Mouse (Mus musculus) kidney, adult 18-20 months (tissue): Measurements from ENCODE around the gene Zfp473.
"Not testable (repeated sequence)": the region's sequence is repeated elsewhere in the genome, so short reads cannot be mapped to it uniquely, and the experiment has no call there.

Experiments
- DNase-seq: peaks from one replicate; pipeline ENCODE4 v3.0.0; 2021

Gene Zfp473

DNA sequence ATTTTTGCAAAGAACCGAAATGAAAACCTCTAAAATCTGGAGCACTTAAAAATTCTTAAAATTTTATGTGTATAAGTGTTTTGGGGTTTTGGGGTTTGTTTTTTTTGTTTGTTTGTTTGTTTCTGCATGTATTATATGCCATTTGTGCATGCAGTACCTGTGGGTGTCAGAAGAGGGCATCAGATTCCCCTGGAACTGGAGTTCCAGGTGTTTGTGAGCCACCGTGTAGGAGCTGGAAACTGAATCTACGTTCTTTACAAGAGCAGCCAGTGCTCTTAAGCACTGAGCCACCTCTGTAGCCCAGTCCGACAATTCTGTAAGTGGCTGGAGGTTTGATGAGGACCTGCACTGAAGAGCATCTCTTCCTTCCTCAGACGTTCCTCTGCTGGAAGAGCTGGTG is 41.0 kb downstream of the Zfp473 start:
- DNase-seq = no peak

DNA sequence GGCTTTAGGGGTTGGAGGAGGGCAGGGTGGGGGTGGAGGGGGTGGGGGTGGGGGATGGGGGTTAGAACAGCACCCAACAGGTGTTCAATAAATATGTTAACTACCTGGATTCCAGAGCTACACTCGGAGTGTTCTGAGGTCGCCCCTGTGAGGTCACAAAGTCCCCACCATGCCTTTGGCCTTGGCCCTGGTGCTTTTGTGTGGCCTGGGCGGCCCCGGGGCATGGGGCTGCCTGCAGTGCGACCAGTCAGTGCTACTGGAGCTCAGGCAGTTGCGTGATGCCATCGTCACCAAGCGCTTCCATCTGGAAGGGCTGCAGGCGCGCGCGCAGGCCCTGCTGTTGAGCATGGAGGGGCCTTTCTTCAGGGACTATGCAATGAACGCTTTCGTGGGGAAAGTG is 42.3 kb downstream of the Zfp473 start, which contains the start of gene Izumo2:
Gene Izumo2 (plus strand): TSS at position 169 of the 400 bp plus-strand sequence.
- DNase-seq = no peak

DNA sequence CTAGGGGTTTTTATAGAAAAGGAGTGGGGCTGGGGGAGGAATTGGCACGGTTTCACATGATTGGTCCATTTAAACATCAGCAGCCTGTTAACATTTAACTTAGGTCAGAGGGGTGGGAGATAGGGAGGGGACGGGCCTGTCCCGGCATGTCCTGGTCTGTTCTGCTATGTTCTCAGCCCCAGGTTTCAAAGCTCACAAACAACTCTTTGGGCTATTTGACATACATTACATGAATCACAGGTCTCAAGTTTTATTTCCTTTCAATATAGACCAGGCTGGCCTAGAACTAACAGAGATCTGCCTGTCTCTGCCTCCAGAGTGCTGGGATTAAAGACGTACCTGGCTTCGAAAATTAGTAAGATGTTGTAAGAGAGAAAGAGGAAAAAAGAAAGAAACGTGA is 42.8 kb downstream of the Zfp473 start:
- DNase-seq = not testable (repeated sequence)

DNA sequence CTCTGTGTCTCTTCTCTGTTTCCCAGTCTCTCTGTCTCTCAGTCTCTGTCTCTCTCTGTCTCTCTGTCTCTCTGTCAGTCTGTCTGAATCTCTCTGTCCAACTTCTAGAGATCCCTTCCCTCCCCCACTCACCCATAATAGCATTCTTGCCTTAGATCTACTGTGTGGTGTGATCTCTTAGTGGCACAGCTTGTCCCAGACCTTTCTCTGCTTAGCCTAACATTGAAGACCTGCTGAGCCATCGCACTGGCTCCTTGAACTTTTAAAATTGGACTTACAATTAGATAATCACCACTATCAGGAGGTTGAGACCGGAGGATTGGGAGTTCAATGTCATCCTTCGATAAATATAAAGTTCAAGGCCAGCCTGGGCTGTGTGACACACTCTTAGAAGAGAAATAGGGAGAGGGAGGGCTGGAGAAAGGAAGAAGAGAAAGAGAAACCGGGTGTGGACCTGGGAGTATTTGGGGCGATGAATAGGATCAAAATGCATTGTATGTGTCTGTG is 43.6 kb downstream of the Zfp473 start:
- DNase-seq = no peak

DNA sequence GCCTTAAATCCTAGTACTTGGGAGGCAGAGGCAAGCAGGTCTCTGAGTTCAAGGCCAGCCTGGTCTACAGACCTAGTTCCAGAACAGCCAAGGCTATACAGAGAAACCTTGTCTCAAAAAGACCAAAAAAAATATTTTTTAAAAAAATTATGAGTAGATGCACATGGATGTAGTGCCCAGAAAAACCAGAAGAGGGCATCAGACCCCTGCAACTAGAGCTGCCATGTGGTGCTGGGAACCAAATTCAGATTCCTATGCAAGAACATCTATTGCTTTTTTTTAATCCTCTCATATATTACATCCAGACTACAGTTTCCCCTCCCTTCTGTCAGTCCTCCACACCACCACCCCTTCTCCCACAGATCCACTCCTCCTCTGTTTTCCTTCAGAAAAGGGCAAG is 44.5 kb downstream of the Zfp473 start:
- no peak for DNase-seq

DNA sequence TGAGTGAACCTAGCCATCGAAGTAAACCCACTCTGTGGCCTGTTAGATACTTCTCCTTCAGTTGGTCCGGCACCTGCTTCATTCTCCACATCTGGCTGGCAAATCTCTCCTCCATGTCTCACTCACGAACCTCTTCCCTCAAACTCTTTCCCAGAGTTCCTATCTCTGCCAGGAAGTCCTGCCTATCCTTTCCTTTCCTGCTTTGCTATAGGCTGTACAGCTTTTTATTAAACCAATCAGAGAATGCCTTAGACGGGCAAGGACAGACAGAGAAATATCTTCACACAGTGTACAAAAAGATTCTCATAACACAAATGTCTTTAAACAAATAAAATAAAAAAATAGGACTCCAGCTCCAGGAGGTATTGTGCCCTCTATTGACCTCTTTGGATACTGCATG is 45.8 kb downstream of the Zfp473 start:
- no peak for DNase-seq

DNA sequence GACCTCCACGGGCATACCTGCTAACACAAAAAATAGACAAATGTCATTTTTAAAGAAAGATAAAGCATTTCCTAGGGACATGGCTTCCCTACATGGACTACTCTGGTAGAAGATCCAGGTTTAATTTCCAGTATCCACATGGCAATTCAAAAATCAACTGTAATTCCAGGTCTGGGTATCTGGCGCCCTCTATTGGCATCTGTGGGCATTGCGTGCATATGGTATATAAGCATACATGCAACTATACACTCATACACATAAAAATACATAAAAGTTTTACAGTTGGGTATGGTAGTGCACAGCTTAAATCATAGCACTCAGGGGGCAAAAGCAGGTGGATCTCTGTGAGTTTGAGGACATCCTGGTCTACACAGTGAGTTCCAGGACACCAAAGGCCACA is 46.5 kb downstream of the Zfp473 start:
- peak; percentile 66 for DNase-seq

DNA sequence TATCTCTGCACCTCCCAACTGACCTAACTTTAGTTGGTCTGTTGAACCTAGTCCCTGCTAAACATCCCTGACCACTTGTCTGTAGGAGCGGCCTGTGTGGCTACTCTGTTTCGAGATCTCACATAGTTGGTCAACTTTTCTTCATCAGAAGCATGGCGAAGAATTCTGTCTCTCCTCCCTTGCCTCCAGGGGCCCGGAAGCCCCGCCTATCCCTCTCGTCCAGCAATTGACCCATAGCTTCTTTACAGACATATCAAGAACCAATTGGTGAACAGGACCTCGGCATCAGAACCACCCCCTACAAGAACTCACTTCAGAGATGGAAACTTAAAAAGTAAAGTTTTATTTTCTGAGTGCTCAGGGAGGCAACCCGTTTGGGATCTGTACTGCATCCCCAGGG is 47.9 kb downstream of the Zfp473 start:
- DNase-seq = no peak

DNA sequence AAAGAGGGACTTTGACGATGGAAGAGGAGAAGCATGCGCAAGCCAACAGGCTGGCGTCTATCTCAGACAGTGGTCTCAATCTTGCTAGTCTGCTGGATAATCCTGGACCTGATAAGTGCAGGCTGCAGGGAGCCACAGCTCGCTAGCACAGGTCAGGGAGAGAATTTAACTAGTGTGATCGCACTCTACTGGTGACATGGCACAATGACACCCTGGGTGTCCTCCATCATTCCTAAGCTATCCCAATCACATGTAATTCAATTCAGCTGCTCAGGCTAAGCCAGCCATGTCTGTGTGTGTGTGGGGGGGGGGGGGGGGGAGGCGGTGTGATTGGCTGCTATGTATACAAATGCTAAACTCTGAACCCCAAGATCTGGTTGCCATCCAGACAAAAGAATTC is 48.9 kb downstream of the Zfp473 start:
- peak; percentile 41 for DNase-seq

DNA sequence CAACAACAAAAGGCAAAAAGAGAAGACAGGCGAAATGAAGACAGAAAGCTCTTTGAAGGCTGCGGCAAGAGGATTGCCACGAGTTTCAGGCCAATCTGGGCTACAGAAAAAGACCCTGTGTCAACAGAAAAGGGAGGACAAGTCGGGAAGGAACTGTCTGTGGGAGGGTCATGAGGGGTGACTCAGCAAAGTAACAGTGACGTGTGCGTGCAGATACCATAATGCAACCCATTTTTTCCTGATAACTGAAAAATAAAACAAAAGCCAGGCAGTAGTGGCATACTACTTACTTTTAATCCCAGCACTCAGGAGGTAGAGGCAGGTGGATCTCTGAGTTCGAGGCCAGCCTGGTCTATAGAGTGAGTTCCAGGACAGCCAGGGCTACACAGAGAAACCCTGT is 52.9 kb downstream of the Zfp473 start:
- no peak for DNase-seq

DNA sequence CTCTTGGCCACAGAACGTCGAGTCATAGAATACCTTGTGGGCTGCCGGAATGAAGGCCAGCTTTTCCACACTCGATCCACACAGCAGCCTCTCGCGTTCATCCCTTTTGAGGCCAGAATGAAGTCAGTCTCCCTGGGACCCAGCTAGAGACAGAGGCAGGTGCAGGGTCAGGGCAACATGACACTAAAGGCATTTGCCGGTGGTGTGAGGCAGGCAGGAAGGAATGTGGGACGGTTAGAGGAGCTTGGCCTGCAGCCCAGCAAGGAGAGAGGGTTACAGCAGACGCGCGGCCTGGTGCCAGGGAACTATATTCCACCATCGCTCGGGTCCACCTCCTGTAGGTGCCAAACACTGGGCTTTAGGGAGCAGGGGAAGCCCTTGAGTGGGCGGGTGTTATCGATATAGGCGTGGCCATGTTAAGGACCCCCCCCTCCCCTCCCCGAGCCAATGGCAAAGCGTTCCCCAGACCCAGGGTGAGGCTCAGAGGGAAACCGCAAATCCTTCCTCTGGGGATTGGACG is 53.6 kb downstream of the Zfp473 start:
- peak; percentile 75 for DNase-seq

DNA sequence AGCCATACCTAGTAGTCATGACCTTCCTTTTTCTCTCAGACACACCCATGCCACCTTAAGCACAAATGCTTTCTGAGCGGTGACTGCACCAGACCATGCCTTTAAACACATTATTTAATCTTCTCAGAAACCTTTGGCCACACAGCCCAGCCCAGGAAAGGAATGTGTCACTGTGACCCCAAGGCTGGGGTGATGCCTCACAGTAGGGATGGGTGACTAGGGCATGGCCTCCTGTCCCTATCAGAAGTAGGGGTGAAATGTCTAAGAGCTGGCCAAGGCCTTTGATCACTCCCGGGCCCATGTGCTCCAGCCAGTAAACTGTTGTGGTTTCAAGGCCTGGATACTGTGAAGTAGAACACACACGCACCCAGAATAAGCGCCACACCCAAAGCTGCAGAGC is 55.6 kb downstream of the Zfp473 start:
- no peak for DNase-seq

DNA sequence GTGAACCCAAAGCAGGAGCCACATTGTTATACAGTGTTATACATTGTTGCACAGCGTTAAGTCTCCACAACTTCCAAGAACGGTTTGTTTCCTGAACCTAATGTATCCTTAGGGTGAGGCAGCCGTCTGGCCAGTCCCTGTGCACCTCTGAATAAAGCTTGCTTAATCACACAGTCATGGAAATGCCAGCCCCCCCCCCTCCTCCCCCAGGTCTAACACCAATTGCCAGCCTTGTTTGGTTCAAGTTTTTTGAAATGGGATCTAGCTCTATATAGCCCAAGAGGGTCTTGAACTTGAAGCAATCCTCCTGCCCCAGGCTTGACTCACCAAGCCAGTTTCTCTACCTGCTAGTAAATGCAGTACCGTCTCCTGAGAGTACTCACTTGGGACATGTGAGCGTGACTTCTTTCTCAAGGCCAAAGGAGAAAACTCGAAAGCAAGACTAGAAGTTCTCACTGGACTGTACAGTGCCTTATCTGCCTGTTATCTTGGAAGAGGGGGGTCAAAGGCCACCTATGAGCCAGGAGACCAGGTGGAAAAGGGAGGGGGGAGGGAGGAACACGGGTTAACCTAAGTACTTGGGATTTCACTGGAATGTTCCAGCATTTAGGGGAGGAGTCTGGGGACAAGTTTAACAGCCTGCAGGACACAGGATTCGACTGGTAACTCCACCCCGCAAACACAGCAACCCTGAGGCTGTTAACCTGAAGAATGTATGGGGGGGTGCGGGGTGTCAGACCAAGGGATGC is 57.2 kb downstream of the Zfp473 start:
- no peak for DNase-seq

DNA sequence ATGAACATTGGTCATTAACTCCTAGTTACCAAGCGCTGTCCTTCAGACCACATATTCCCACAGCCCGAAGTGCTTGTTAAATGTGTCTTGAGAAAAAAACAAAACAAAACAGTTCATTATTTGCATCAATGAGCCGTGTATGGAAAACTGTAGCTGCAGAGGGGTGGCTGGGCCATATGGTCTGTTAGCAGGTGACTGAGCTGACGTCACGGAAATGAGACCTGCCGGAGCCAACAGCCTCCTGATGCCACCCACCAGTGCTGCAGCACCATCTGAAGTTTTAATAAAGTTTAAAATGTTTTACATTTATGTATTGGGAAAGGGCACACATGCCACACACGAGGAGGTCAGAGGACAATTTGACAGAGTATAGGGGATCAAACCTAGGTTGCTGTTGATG is 61.5 kb downstream of the Zfp473 start:
- DNase-seq = no peak

DNA sequence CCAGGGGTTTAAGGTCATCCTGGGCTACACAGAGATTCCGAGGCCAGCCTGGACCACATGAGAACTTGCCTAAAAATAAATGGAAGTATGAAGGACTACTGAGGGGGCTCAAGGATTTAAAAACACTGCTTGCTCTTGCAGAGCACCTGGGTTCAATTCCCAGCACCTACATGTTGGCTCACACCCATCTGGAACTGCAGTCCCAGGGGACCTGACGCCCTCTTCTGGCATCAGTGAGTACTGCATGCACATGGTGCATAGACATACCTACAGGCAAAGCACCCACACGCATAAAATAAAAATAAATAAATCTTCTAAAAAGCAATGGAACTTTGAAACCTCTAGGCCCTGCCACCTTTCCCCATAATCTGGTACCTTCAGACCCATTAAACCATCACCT is 62.0 kb downstream of the Zfp473 start:
- DNase-seq = no peak

DNA sequence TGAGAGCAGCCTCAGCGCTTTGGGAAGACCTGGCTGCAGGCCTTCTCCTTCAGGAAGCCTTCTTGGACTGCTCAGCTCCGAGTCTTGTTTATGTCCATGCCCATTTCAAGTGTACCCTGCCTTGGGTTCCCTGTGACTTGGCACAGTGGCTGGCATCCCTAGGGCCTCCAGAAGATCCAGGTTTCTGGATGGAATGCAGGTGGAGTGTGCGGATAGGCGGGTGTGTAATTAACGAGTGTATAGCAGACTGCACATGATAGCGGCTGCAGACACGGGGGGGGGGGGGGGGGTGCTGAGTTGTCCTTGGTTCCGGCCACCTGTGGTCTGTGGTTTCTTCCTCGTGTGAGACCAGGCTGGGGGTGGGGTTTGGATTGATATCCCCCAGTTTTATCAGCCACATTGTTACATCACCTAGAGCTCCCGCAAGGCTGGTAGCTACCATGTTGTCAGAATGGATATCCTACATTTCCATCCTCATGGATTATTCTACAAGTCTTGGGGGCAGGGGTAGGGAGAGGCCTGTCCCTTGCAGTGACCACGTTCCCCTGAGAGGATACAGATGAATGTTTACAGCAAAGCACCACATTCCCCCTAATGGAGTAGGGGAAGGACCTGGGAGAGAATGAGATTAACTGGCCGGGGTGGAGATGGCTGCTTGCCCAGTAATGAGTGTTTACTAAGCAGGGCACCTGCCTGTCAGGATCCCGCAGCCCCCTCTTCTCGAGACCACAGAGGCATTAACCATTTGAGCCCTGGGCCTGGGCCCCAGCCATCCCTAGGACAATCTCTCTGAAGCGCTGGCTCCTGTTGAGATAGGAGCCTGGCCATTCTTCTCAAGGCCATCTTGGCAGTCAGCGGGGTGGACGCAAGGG is 65.1 kb downstream of the Zfp473 start:
- no peak for DNase-seq

DNA sequence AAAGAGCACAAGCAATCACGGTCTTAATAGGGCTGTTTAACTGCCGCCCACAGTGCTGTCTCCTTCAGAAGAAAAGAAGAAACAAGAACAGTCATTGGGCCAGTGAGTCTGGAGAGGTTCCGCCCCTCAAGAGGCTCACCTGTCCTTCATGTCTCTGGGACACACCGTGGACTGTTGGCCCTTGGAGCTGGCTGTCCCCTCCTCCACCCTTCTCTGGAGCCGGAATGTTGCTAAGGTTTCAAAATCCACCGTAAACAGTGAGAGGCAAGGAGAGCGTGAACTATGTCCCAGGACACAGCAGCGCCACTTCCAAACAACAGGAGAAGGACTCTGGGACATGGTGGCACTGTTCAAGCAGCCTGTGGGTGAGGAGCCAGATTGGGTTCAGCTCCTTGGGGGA is 67.2 kb downstream of the Zfp473 start:
- DNase-seq = peak; percentile 51
